Mouse (Mus musculus): Measurements from ENCODE around the gene Snu13.

DNA sequence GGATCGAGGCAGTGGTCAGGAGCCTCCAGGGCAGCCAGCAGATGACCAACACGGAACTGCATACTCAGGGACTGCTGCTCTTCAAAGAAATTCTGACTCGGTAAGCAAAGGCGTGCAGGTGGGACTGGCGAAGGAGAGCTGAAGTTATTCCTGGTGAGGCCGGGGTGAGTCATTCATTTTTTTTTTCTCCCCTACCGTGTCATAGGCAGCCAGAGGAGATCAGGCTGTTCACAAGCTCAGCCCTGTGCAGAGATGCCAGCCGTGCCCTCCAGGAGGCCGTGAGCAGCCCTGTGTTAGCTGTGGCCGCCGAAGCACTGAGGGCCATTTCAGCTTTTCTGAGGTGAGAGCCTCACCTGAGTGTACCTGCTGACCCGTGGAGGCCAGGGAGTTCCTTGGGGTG, 38.7 kb upstream of the Snu13 start:
- TF ChIP-seq CTCF (IDR thresholded peaks at IDR 0.05; ENCODE audit: low read depth) (no peak), EP300 (optimal IDR thresholded peaks at IDR 0.05) (no peak)

All from stomach, postnatal 0 days (tissue).